Mouse (Mus musculus) common myeloid progenitor, adult 5-6 weeks (primary cell): ENCODE results near the gene Cep19. TPM values are rescaled to one million over a fixed set of nuclear protein-coding genes. Genes with fewer than 3 reads are reported as not detected.

ENCODE experiments used
- ATAC-seq: replicated peaks from 2 replicates; pipeline ENCODE4 v1.8.0; 2016; ENCODE audit warnings: low read depth, mild to moderate bottlenecking, moderate TSS enrichment, inconsistent platforms; ENCODE audit not compliant: poor library complexity, severe bottlenecking
- total RNA-seq: library from RNA; stranded (forward); fragments of 200-1000, 187-1606 nt; gene quantifications from 2 replicates; pipeline ENCODE4 v1.2.3, GENCODE M21; 2017

Cep19 gene
- total RNA-seq, 1 experiment from 2014 or later = 28.6 TPM

- ATAC-seq = no peak
Measured at GRCm38 (mm10) chr16:32105698-32106097, 6.1 kb downstream of the Cep19 start.

GRCm38 (mm10) chr16:32107342-32108045 is 7.9 kb downstream of the Cep19 start:
- ATAC-seq = peak; percentile 70

GRCm38 (mm10) chr16:32108170-32108569 is 8.6 kb downstream of the Cep19 start:
- ATAC-seq = peak; percentile 64

- ATAC-seq = no peak
Measured at GRCm38 (mm10) chr16:32108578-32108977, 9.0 kb downstream of the Cep19 start.

- no peak for ATAC-seq
Measured at GRCm38 (mm10) chr16:32110951-32111699, 11.5 kb downstream of the Cep19 start.

- peak; percentile 76 for ATAC-seq
Measured at GRCm38 (mm10) chr16:32113541-32114218, 14.1 kb downstream of the Cep19 start.

- no peak for ATAC-seq
Measured at GRCm38 (mm10) chr16:32114406-32114805, 14.8 kb downstream of the Cep19 start.

- ATAC-seq = peak; percentile 54; the same call in 1 of the 2 replicates
Measured at GRCm38 (mm10) chr16:32114968-32115695, 15.5 kb downstream of the Cep19 start.

- ATAC-seq = no peak
Measured at GRCm38 (mm10) chr16:32115781-32116180, 16.2 kb downstream of the Cep19 start.

GRCm38 (mm10) chr16:32116186-32116585 is 16.6 kb downstream of the Cep19 start:
- no peak for ATAC-seq

GRCm38 (mm10) chr16:32120454-32120853 is 20.9 kb downstream of the Cep19 start:
- no peak for ATAC-seq

GRCm38 (mm10) chr16:32124020-32124419 is 24.4 kb downstream of the Cep19 start:
- ATAC-seq = no peak

- ATAC-seq = peak; percentile 60
Measured at GRCm38 (mm10) chr16:32124444-32125335, 25.1 kb downstream of the Cep19 start.

GRCm38 (mm10) chr16:32125364-32125763 is 25.8 kb downstream of the Cep19 start:
- no peak for ATAC-seq

GRCm38 (mm10) chr16:32127046-32127445 is 27.4 kb downstream of the Cep19 start:
- no peak for ATAC-seq

GRCm38 (mm10) chr16:32129449-32130189 is 30.0 kb downstream of the Cep19 start:
- 0 out of 2 replicates have a peak, but pooled peaks have one; percentile 5 for ATAC-seq

- ATAC-seq = peak; percentile 94
Measured at GRCm38 (mm10) chr16:32130190-32130826, 30.7 kb downstream of the Cep19 start.

GRCm38 (mm10) chr16:32133148-32133547 is 33.5 kb downstream of the Cep19 start:
- no peak for ATAC-seq
